Mouse (Mus musculus) neural tube, embryonic 12.5 days (tissue): ENCODE results near the gene Chchd2. TPM values are rescaled to one million over a fixed set of nuclear protein-coding genes. Genes with fewer than 3 reads are reported as not detected.
A peak's percentile ranks its signal among the peaks of the same experiment; 100 is the strongest.
"Not testable (repeated sequence)": the region's sequence is repeated elsewhere in the genome, so short reads cannot be mapped to it uniquely, and the experiment has no call there.

Experiments used
- ATAC-seq: fragments of 200-750 bp; cut with Nextera tagmentation; 2 replicates; pipeline ENCODE4 v1.8.0; 2017; ENCODE audit warnings: low read depth, mild to moderate bottlenecking, moderate TSS enrichment, moderate library complexity; ENCODE audit not compliant: low FRiP score
- H3K27ac ChIP-seq: fragments of 300-500 bp; sonication (generic); 2 replicates; pipeline ENCODE4 v1.5.1; 2016
- H3K27me3 ChIP-seq: fragments of 300-500 bp; sonication (generic); replicated peaks from 2 replicates; pipeline ENCODE4 v1.6.1; 2016; ENCODE audit warnings: mild to moderate bottlenecking
- H3K36me3 ChIP-seq: fragments of 300-500 bp; sonication (generic); 2 replicates; pipeline ENCODE4 v1.6.1; 2016; ENCODE audit warnings: mild to moderate bottlenecking
- H3K4me1 ChIP-seq: fragments of 300-500 bp; sonication (generic); 2 replicates; pipeline ENCODE4 v1.6.1; 2016
- H3K4me2 ChIP-seq: fragments of 300-500 bp; sonication (generic); replicated peaks from 2 replicates; pipeline ENCODE4 v1.6.1; 2016; ENCODE audit warnings: mild to moderate bottlenecking
- H3K4me3 ChIP-seq: fragments of 300-500 bp; sonication (generic); 2 replicates; pipeline ENCODE4 v1.5.1; 2016
- H3K9ac ChIP-seq: fragments of 300-500 bp; sonication (generic); 2 replicates; pipeline ENCODE4 v1.6.1; 2016; ENCODE audit warnings: mild to moderate bottlenecking
- H3K9me3 ChIP-seq: fragments of 300-500 bp; sonication (generic); 2 replicates; pipeline ENCODE4 v1.6.1; 2016; ENCODE audit warnings: mild to moderate bottlenecking
- WGBS: fragments of 180-500 bp; shearing (Covaris S2); methylation state at CpG from one replicate; pipeline ENCODE4 v1.1.7; 2016; 5-methylcytosine and 5-hydroxymethylcytosine counted together
- polyA plus RNA-seq: library from polyadenylated mRNA; unstranded; fragments of >200 nt; fragmentation: Nextera tagmentation; extraction: Ambion mirVana; gene quantifications from 2 replicates; pipeline ENCODE4 v1.2.1, GENCODE M21; 2016

The Chchd2 gene
- polyA plus RNA-seq: 806 and 883 TPM in 2 replicates

- WGBS: under 1% methylated on average over 46 of the region's 46 CpGs
- H3K36me3 ChIP-seq: peaks cover 23% of the 10 kb centered on the region
Observed at GRCm38 (mm10) chr5:129886911-129887636, at the start of gene Chchd2. Chchd2 (minus strand) TSS chr5:129887470.

DNA sequence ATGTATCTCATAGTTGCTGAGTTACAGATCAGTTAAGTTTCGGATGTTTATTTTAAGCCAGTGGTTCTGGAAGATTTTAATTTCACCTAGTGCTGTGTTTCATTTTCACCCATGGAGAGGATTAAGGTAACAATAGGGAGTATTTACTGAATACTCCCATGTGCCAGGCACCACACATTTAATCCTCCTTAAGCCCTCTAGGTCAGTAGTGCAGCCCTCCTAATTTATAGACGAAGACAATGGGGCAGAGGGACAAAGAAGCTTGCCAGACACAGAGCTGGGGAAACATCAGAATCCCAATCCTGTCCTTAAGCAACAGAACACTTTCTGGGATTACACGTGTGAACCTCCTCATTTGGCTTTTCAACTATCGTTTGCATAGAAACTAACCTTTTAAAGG, 49.7 kb upstream of the Chchd2 start:
- Histone ChIP-seq H3K9ac (no peak overlapping the region; the same call in 1 of the 2 replicates), H3K27me3 (no peaks in the 10 kb centered on the region), H3K4me2 (no peak overlapping the region), H3K9me3 (no peaks in the 10 kb centered on the region), H3K4me1 (no peaks in the 10 kb centered on the region), H3K27ac (no peak overlapping the region), H3K36me3 (no peaks in the 10 kb centered on the region), H3K4me3 (no peak overlapping the region)
- WGBS: 52% methylated on average over 4 of the region's 4 CpGs
- ATAC-seq: no peak

More at GRCm38 (mm10) chr5:129886911-129887636, at the start of gene Chchd2:
- Histone ChIP-seq H3K9ac (peak within 1 kb of the TSS; percentile 94), H3K4me3 (peak within 1 kb of the TSS; percentile 88), H3K4me2 (peak within 1 kb of the TSS; percentile 77), H3K9me3 (no peaks in the 10 kb centered on the region), H3K27ac (peak within 1 kb of the TSS; percentile 86), H3K4me1 (peaks cover 14% of the 10 kb centered on the region), H3K27me3 (no peaks in the 10 kb centered on the region)
- ATAC-seq: peak; percentile 99

DNA sequence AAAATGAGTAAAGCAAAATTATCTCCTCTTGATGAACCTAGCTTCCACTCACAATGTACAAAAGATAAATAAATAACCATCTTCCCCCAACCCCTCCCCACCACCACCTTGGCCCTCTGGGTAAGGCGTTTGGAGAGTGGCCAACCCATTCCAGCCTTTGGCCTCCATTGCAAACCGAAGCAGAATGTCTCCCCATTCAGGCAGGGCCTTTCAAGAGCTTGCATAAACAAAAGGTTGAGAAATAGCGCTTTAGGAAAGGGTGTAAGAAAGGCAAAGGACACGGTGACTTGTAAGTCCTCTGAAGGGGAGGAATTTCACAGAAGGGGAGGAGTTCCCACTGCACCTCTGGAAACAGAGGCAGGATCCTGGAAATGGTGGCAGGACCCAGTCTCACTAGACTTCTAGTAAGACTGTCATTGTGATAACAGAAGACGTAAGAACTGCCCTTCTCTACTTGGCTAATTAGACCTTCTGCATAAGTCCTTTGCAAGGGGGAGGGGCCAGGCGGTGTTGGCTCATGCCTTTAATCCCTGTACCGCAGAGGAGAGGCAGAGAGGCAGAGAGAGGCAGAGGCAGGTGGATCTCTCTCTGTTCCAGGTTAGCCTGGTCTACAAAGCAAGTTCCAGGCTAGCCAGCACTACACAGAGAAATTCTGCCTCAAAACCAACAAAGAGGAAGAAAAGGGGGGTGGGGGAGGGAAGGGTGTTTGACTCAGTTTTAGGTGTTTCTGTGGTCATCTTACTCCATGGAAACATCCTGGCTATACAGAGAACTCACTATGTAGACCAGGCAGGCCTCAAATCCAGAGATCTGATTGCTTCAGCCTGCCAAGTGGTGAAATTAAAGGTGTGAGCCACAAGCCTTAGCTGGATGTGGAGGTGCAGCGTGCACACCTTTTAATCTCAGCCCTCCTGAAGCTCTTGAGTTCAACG, 42.9 kb upstream of the Chchd2 start:
- no peak overlapping the region for H3K27ac ChIP-seq
- H3K9me3 ChIP-seq: no peaks in the 10 kb centered on the region

DNA sequence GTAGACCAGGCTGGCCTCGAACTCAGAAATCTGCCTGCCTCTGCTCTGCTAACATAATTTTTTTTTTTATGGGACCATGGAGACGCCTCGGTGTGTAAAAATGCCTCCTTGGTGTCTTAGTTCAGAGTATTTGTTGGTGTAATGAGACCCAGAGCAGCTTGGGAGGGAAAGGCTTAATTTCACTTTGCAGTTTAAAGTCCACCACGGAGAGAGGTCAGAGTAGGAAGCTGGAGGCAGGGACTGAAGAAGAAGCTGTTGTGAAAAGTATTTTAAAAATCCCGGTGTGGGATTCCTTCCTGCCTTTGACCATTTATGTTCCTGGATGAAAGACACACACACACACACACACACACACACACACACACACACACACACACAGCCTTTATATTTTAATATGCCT, 38.7 kb upstream of the Chchd2 start:
- H3K4me2 ChIP-seq: no peak overlapping the region
- no peaks in the 10 kb centered on the region for H3K4me1 ChIP-seq
- H3K27ac ChIP-seq: no peak overlapping the region
- WGBS: 91% methylated on average over 5 of the region's 5 CpGs
- H3K9me3 ChIP-seq: no peaks in the 10 kb centered on the region
- no peak for ATAC-seq
- H3K27me3 ChIP-seq: no peaks in the 10 kb centered on the region
- H3K9ac ChIP-seq: no peak overlapping the region
- H3K36me3 ChIP-seq: no peaks in the 10 kb centered on the region
- no peak overlapping the region for H3K4me3 ChIP-seq

More for the DNA sequence above, 42.9 kb upstream of the Chchd2 start:
- no peaks in the 10 kb centered on the region for H3K4me1 ChIP-seq
- H3K27me3 ChIP-seq: no peaks in the 10 kb centered on the region
- ATAC-seq: no peak
- H3K36me3 ChIP-seq: no peaks in the 10 kb centered on the region
- H3K4me2 ChIP-seq: no peak overlapping the region
- 51% methylated on average over 9 of the region's 9 CpGs for WGBS
- H3K4me3 ChIP-seq: no peak overlapping the region
- H3K9ac ChIP-seq: no peak overlapping the region

DNA sequence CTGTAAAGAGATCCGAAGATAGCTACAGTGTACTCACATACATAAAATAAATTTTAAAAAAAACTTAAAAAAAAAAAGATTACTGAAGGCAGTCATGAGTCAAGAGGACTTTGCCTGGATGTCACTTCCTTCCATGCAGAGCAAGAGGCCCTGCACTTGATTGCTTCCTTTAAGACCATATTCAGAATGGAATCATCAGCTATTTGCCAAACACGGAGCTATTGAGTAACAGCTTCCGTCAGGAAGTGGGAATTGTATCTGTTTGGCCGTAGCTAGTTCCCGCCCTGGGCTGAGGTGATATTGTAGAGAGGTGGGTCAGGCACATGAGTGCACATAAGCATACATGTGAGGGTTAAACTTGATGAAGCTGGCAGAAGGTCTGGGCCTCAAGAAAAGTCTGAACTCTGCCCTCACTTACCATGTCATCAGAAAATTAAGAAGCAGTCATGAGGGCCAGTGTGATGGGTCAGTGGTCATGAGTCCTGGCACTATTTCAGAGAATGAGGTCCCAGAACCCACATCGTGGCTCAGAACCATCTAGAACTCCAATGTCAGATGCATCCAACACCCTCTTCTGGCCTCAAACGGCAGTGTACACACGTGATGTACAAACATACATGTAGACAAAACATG, 37.7 kb upstream of the Chchd2 start:
- H3K27ac ChIP-seq: no peak overlapping the region
- no peak for ATAC-seq
- no peaks in the 10 kb centered on the region for H3K36me3 ChIP-seq
- H3K9ac ChIP-seq: no peak overlapping the region
- no peaks in the 10 kb centered on the region for H3K27me3 ChIP-seq
- no peak overlapping the region for H3K4me2 ChIP-seq
- 89% methylated on average over 8 of the region's 8 CpGs for WGBS
- no peaks in the 10 kb centered on the region for H3K4me1 ChIP-seq
- H3K4me3 ChIP-seq: no peak overlapping the region
- no peaks in the 10 kb centered on the region for H3K9me3 ChIP-seq

GRCm38 (mm10) chr5:129921972-129922371, 34.7 kb upstream of the Chchd2 start:
- ATAC-seq: no peak
- no peak overlapping the region for H3K9ac ChIP-seq
- no peak overlapping the region for H3K4me2 ChIP-seq
- no peaks in the 10 kb centered on the region for H3K36me3 ChIP-seq
- no peak overlapping the region for H3K4me3 ChIP-seq
- no peaks in the 10 kb centered on the region for H3K27me3 ChIP-seq
- H3K9me3 ChIP-seq: no peaks in the 10 kb centered on the region
- no peaks in the 10 kb centered on the region for H3K4me1 ChIP-seq
- no peak overlapping the region for H3K27ac ChIP-seq
- WGBS: 94% methylated on average over 4 of the region's 4 CpGs

DNA sequence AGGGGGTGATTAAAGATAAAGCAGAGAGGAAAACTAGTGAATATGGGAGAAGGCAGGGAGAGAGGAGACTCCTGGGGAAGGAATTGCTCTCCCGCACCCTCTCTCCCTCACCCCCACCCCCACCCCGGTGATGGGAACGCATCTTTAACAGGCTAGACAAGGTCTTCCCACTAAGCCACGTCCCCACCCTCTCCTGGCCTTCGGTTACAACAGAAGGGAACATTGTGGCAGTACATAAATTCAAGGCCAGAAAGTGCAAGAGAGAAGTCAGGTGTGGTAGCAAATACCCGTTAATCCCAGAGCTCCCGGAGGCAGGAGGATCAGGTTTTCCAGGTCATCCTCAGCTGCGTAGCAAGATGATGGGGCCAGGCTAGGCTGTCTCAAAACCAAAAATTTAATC, 32.0 kb upstream of the Chchd2 start:
- ATAC-seq: no peak
- Histone ChIP-seq H3K9ac (no peak overlapping the region; the same call in 1 of the 2 replicates), H3K27ac (no peak overlapping the region), H3K4me1 (no peaks in the 10 kb centered on the region), H3K4me3 (no peak overlapping the region), H3K4me2 (no peak overlapping the region), H3K9me3 (no peaks in the 10 kb centered on the region), H3K36me3 (no peaks in the 10 kb centered on the region), H3K27me3 (no peaks in the 10 kb centered on the region)
- WGBS: 74% methylated on average over 8 of the region's 8 CpGs

- Histone ChIP-seq H3K27me3 (no peaks in the 10 kb centered on the region), H3K27ac (no peak overlapping the region), H3K4me2 (no peak overlapping the region), H3K4me3 (no peak overlapping the region), H3K9me3 (no peaks in the 10 kb centered on the region), H3K9ac (no peak overlapping the region; the same call in 1 of the 2 replicates), H3K4me1 (no peaks in the 10 kb centered on the region), H3K36me3 (no peaks in the 10 kb centered on the region)
- ATAC-seq: no peak
- 82% methylated on average over 9 of the region's 9 CpGs for WGBS
Observed at GRCm38 (mm10) chr5:129918752-129919151, 31.5 kb upstream of the Chchd2 start.

GRCm38 (mm10) chr5:129918065-129918651, 30.9 kb upstream of the Chchd2 start:
- Histone ChIP-seq H3K4me1 (no peaks in the 10 kb centered on the region), H3K9ac (no peak overlapping the region), H3K9me3 (no peaks in the 10 kb centered on the region), H3K4me3 (no peak overlapping the region), H3K36me3 (no peaks in the 10 kb centered on the region), H3K27me3 (no peaks in the 10 kb centered on the region), H3K4me2 (no peak overlapping the region), H3K27ac (no peak overlapping the region)
- no peak for ATAC-seq
- 89% methylated on average over 24 of the region's 24 CpGs for WGBS

- not testable (repeated sequence) for ATAC-seq, H3K27ac ChIP-seq, H3K27me3 ChIP-seq, H3K4me3 ChIP-seq, H3K4me2 ChIP-seq, H3K4me1 ChIP-seq, H3K36me3 ChIP-seq, H3K9ac ChIP-seq, H3K9me3 ChIP-seq
- 89% methylated on average over 11 of the region's 11 CpGs for WGBS
Observed at GRCm38 (mm10) chr5:129915491-129915890, 28.2 kb upstream of the Chchd2 start.

GRCm38 (mm10) chr5:129914024-129914423, 26.8 kb upstream of the Chchd2 start:
- H3K4me1 ChIP-seq: peaks cover 3% of the 10 kb centered on the region; the same call in 1 of the 2 replicates
- no peak overlapping the region for H3K9ac ChIP-seq
- 25% methylated on average over 2 of the region's 2 CpGs for WGBS
- ATAC-seq: no peak
- H3K27me3 ChIP-seq: no peaks in the 10 kb centered on the region
- no peak overlapping the region for H3K4me2 ChIP-seq
- H3K4me3 ChIP-seq: no peak overlapping the region
- no peaks in the 10 kb centered on the region for H3K9me3 ChIP-seq
- no peaks in the 10 kb centered on the region for H3K36me3 ChIP-seq
- H3K27ac ChIP-seq: no peak overlapping the region

DNA sequence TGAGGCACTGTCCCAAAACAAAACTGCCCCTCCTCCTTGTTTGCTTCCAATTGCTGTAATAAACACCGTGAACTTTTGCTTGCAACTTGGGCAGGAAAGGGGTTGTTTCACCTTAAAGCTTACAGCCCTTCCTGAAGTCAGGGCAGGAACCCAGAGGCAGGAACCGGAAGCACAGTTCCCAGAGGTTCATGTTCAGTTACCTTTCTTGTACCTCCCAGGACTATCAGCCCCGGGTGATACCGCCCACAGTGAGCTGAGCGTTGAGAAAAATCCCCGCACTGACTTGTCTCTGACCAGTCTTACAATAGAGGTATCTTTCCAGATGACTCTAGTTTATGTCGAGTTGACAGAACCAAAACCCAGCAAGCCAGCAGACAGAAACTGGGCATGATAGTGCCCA, 22.3 kb upstream of the Chchd2 start:
- H3K36me3 ChIP-seq: no peaks in the 10 kb centered on the region
- no peak overlapping the region for H3K4me2 ChIP-seq
- no peak for ATAC-seq
- no peak overlapping the region for H3K9ac ChIP-seq
- H3K4me1 ChIP-seq: peaks cover 7% of the 10 kb centered on the region; the same call in 1 of the 2 replicates
- H3K9me3 ChIP-seq: no peaks in the 10 kb centered on the region
- 80% methylated on average over 7 of the region's 7 CpGs for WGBS
- H3K27ac ChIP-seq: no peak overlapping the region
- H3K4me3 ChIP-seq: no peak overlapping the region
- no peaks in the 10 kb centered on the region for H3K27me3 ChIP-seq
